ENCODE assay signal across 8 mouse cellular contexts in genomic region chr2:24416668-24417067, GRCm38 (mm10). TPM values are rescaled to one million over a fixed set of nuclear protein-coding genes. Genes with fewer than 3 reads are reported as not detected.
DNase-seq lines count a peak whose midpoint lies in the region; ATAC-seq lines count a peak whose summit lies in the region.

No protein-coding gene starts in this region.

- H3K9me3 ChIP-seq in midbrain, embryonic 12.5 days: no peaks in the 10 kb centered on the region

- no peak overlapping the region for H3K27ac ChIP-seq in midbrain, embryonic 12.5 days (replicated peaks)

- peaks cover 26% of the 10 kb centered on the region for H3K27me3 ChIP-seq in midbrain, embryonic 12.5 days

- no peak overlapping the region for H3K9ac ChIP-seq in midbrain, embryonic 12.5 days (replicated peaks)

- H3K4me2 ChIP-seq in midbrain, embryonic 12.5 days (replicated peaks): no peak overlapping the region

- H3K4me1 ChIP-seq in midbrain, embryonic 12.5 days: peaks cover 4% of the 10 kb centered on the region; the same call in 1 of the 2 replicates

- no peak overlapping the region for H3K4me3 ChIP-seq in midbrain, embryonic 12.5 days

- 7% methylated on average over 9 of the region's 9 CpGs for WGBS in midbrain, embryonic 12.5 days

- peak; percentile 70; the same call in 1 of the 2 replicates for ATAC-seq in midbrain, embryonic 12.5 days (ENCODE audit: low FRiP score, low read depth)
- ATAC-seq in megakaryocyte, adult 5-6 weeks (ENCODE audit: poor library complexity, severe bottlenecking): no peak

- H3K36me3 ChIP-seq in midbrain, embryonic 12.5 days: no peaks in the 10 kb centered on the region

- peak; percentile 45 for DNase-seq in adrenal gland, postnatal 10 days
- no peak for DNase-seq in adrenal gland, adult 18-20 months (ENCODE audit: low spot score in 2 of 2)
- peak; percentile 17 to 25 for DNase-seq in thymus, postnatal 36 days
- no peak for DNase-seq in thymus, adult 18-20 months
- DNase-seq in T-cell, adult 2 months (ENCODE audit: low spot score): no peak
- DNase-seq in frontal cortex, postnatal 25 days (ENCODE audit: low spot score in 2 of 2): no peak

RNA-seq across cellular contexts. Expression of gene Psd4, which starts 49.3 kb away (rescaled TPM):
- 1 to 10 TPM; 4.2 to 6.7 TPM for total RNA-seq in adrenal gland, postnatal 10 days (2021)
- total RNA-seq in adrenal gland, adult 18-20 months (2021): 1 to 10 TPM; 3.4 to 4.2 TPM
- polyA plus RNA-seq in midbrain, embryonic 12.5 days (2016; fragmentation: Nextera tagmentation; extraction: Ambion mirVana): 0.77 and 0.96 TPM in 2 replicates
- total RNA-seq in megakaryocyte, adult 5-6 weeks (2015): 31.0 and 32.2 TPM in 2 replicates
- 64.7 and 71.7 TPM in 2 replicates for total RNA-seq in megakaryocyte, adult 5-6 weeks (2017)

RNA-seq across cellular contexts. Expression of gene Pax8, which starts 58.7 kb away (rescaled TPM):
- total RNA-seq in adrenal gland, postnatal 10 days (2021): not detected
- total RNA-seq in adrenal gland, adult 18-20 months (2021): not detected
- polyA plus RNA-seq in midbrain, embryonic 12.5 days (2016; fragmentation: Nextera tagmentation; extraction: Ambion mirVana): 2.8 and 4.7 TPM in 2 replicates
- total RNA-seq in megakaryocyte, adult 5-6 weeks (2015): 0.52 and 2.4 TPM in 2 replicates
- 0.24 and 0.48 TPM in 2 replicates for total RNA-seq in megakaryocyte, adult 5-6 weeks (2017)

Comparison
In these comparisons a context has a peak if more than half of its experiments do, and no peak if none do; other contexts are left out.
1. DNase-seq: peak in adrenal gland, postnatal 10 days (single experiment) and thymus, postnatal 36 days (2 of 2); none in adrenal gland, adult 18-20 months (0 of 2), thymus, adult 18-20 months (0 of 2), T-cell, adult 2 months (single experiment) and frontal cortex, postnatal 25 days (0 of 2).
2. RNA of gene Psd4, which starts 49.3 kb away (total RNA-seq): 31.0 to 71.7 TPM in megakaryocyte, adult 5-6 weeks; 4.2 to 6.7 TPM in adrenal gland, postnatal 10 days and 3.4 to 4.2 TPM in adrenal gland, adult 18-20 months; every median in the first group is over 4 times any median in the second.